Mouse (Mus musculus) neural tube, embryonic 14.5 days (tissue): Measurements from ENCODE around the gene Soat1. TPM values are rescaled to one million over a fixed set of nuclear protein-coding genes. Genes with fewer than 3 reads are reported as not detected.
A peak's percentile ranks its signal among the peaks of the same experiment; 100 is the strongest.

Source experiments
- ATAC-seq: fragments of 200-750 bp; cut with Nextera tagmentation; 2 replicates; pipeline ENCODE4 v1.8.0; 2017; ENCODE audit warnings: low read depth, mild to moderate bottlenecking, moderate TSS enrichment, moderate library complexity
- H3K27ac ChIP-seq: fragments of 300-500 bp; sonication (generic); 2 replicates; pipeline ENCODE4 v1.5.1; 2014; ENCODE audit warnings: low read depth, mild to moderate bottlenecking, control low read depth, low read length, moderate library complexity, mixed read lengths
- H3K27me3 ChIP-seq: fragments of 300-500 bp; sonication (generic); 2 replicates; pipeline ENCODE4 v1.6.1; 2014; ENCODE audit warnings: low read length; ENCODE audit not compliant: control insufficient read depth, insufficient read depth
- H3K36me3 ChIP-seq: fragments of 300-500 bp; sonication (generic); 2 replicates; pipeline ENCODE4 v1.6.1; 2014; ENCODE audit warnings: low read length, mixed read lengths; ENCODE audit not compliant: control insufficient read depth, insufficient read depth
- H3K4me1 ChIP-seq: fragments of 300-500 bp; sonication (generic); 2 replicates; pipeline ENCODE4 v1.6.1; 2014; ENCODE audit warnings: low read length; ENCODE audit not compliant: control insufficient read depth, insufficient read depth
- H3K4me2 ChIP-seq: fragments of 300-500 bp; sonication (generic); 2 replicates; pipeline ENCODE4 v1.6.1; 2014; ENCODE audit warnings: mild to moderate bottlenecking, low read depth, low read length, control low read depth
- H3K4me3 ChIP-seq: fragments of 300-500 bp; sonication (generic); 2 replicates; pipeline ENCODE4 v1.5.1; 2014; ENCODE audit warnings: low read depth, low read length, control low read depth, mixed read lengths
- H3K9ac ChIP-seq: fragments of 300-500 bp; sonication (generic); replicated peaks from 2 replicates; pipeline ENCODE4 v1.6.1; 2014; ENCODE audit warnings: low read depth, mild to moderate bottlenecking, control low read depth, low read length, mixed read lengths
- H3K9me3 ChIP-seq: fragments of 300-500 bp; sonication (generic); 2 replicates; pipeline ENCODE4 v1.6.1; 2016; ENCODE audit warnings: low read length; ENCODE audit not compliant: control insufficient read depth
- WGBS: fragments of 180-500 bp; shearing (Covaris S2); extraction: QIAGEN DNeasy Blood & Tissue Kit; methylation state at CpG from one replicate; pipeline ENCODE4 v1.1.7; 2014; 5-methylcytosine and 5-hydroxymethylcytosine counted together
- polyA plus RNA-seq: library from polyadenylated mRNA; unstranded; fragments of >200 nt; fragmentation: Nextera tagmentation; extraction: Ambion mirVana; gene quantifications from 2 replicates; pipeline ENCODE4 v1.2.1, GENCODE M21; 2014

Soat1 gene
- polyA plus RNA-seq, 1 experiment from 2014 or later: 8.9 TPM

DNA sequence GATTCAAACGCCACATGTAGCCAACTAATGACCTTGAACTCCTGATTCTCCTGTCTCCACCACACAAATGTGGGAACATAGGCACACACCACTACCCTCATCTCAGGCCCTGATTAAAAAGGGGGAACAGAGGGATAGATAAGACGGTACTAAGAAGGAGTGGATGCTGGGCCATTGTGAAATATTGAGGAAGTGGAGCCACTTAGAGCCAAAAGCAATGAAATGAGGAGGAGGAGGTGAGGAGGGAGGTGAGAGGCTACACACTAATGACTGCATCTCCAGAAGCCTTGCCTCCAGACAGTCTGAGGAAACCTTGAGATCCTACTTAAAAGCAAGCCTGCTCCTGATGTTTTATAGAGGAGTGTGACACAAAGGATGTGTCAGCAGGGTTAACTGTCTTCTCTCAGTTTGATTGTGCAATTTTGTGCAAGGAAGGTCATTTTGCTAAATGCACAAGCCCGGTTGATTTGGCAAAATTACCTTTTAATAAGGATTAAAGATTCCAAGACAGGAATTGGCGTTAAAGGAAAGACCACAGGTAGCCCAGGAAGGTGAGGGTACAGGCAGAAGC, 17.2 kb upstream of the Soat1 start:
- H3K4me2 ChIP-seq: no peak overlapping the region
- no peak for ATAC-seq
- H3K9me3 ChIP-seq: no peaks in the 10 kb centered on the region
- H3K36me3 ChIP-seq: no peaks in the 10 kb centered on the region
- H3K9ac ChIP-seq: no peak overlapping the region
- H3K27me3 ChIP-seq: no peaks in the 10 kb centered on the region
- 80% methylated on average over 4 of the region's 4 CpGs for WGBS
- H3K4me1 ChIP-seq: no peaks in the 10 kb centered on the region
- H3K4me3 ChIP-seq: no peak overlapping the region
- H3K27ac ChIP-seq: no peak overlapping the region

DNA sequence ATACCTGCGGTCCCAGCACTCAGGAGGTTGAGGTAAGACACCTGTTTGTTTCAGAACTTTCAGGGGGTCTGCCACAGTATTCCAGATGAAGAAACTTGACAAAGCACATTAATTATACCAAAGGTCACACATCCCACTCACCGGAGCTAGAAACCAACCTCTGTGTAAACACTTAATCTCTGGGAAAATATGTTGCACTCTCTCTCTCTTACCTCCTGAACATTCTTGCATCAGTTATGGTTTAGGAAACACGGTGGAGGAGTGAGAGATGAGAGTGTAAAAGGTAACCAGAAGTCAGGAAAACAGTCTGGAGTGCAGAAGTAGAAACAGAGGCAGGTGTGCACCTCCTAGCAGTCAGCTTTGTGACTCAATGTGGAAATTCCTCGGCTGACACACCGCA, 13.9 kb upstream of the Soat1 start:
- no peak overlapping the region for H3K4me3 ChIP-seq
- no peaks in the 10 kb centered on the region for H3K9me3 ChIP-seq
- 86% methylated on average over 5 of the region's 5 CpGs for WGBS
- no peak overlapping the region for H3K4me2 ChIP-seq
- no peaks in the 10 kb centered on the region for H3K36me3 ChIP-seq
- no peak overlapping the region for H3K27ac ChIP-seq
- H3K4me1 ChIP-seq: no peaks in the 10 kb centered on the region
- H3K27me3 ChIP-seq: no peaks in the 10 kb centered on the region
- H3K9ac ChIP-seq: no peak overlapping the region
- no peak for ATAC-seq

DNA sequence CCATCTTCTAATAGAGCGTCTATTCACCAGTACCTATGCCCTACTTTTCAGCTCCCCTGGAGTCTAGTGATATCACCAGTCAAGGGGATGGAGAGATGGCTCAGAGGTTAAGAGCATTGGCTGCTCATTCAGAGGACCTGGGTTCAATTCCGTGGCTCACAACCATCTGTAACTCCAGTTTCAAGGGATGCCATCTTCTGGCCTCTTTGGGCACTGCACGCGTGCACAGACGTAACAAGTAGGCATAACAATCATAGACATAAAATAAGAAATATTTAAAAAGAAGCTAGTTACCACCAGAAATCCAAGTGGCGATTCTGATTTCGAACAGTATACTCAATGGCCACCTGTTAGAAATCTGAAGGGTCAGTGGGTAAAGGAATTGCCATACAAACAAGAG, 13.4 kb upstream of the Soat1 start:
- 97% methylated on average over 7 of the region's 7 CpGs for WGBS
- Histone ChIP-seq H3K4me3 (no peak overlapping the region), H3K36me3 (no peaks in the 10 kb centered on the region), H3K4me2 (no peak overlapping the region), H3K9me3 (no peaks in the 10 kb centered on the region), H3K27me3 (no peaks in the 10 kb centered on the region), H3K9ac (no peak overlapping the region), H3K27ac (no peak overlapping the region), H3K4me1 (no peaks in the 10 kb centered on the region)
- no peak for ATAC-seq

DNA sequence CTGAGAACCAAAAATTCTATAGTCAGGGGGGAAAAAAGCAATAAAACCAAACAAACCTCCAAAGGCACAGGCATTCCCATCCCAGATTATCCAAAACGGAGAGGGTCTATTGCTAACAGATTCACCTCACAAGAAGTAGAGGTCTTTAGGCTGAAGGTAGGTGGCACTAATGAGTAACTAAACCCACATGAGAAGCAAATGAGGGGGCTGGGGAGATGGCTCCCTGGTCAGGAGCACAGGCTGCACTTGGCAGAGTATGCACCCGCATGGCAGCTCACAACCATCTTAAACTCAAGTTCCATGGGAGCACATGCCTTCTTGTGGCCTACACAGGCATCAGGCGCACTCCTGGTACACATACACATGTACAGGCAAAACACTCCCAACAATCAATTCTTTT, 7.7 kb upstream of the Soat1 start:
- no peaks in the 10 kb centered on the region for H3K36me3 ChIP-seq
- ATAC-seq: no peak

DNA sequence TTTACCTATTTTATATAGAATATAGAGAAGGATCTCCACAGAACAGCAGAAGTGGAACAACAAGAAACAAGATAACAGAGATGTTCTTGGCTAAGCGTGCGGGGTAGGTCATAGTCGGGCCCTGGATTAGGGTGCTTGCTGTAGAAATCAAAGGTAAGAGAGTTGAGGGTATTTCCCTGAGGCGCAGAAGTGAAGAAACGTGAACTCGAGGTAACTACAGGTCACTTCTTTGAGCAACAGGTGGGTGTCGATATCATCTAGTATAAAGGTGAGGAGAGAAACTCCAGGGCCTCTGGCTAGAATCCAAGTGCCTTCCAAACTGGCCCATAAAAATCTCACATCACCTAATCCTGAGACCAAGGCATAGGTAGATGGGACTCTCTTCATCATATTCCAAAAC, 2.4 kb upstream of the Soat1 start:
- Histone ChIP-seq H3K9ac (no peak overlapping the region), H3K4me3 (no peak overlapping the region), H3K27me3 (no peaks in the 10 kb centered on the region), H3K9me3 (no peaks in the 10 kb centered on the region), H3K27ac (no peak overlapping the region), H3K36me3 (no peaks in the 10 kb centered on the region), H3K4me2 (no peak overlapping the region), H3K4me1 (0 out of 2 replicates have a peak, but pooled peaks cover 6% of the 10 kb centered on the region)
- no peak for ATAC-seq
- 41% methylated on average over 7 of the region's 7 CpGs for WGBS

More for the DNA sequence above, 7.7 kb upstream of the Soat1 start:
- WGBS: 92% methylated on average over 3 of the region's 3 CpGs
- no peak overlapping the region for H3K9ac ChIP-seq
- no peaks in the 10 kb centered on the region for H3K9me3 ChIP-seq
- no peak overlapping the region for H3K4me2 ChIP-seq
- H3K4me3 ChIP-seq: no peak overlapping the region
- H3K27me3 ChIP-seq: no peaks in the 10 kb centered on the region
- no peak overlapping the region for H3K27ac ChIP-seq
- no peaks in the 10 kb centered on the region for H3K4me1 ChIP-seq

DNA sequence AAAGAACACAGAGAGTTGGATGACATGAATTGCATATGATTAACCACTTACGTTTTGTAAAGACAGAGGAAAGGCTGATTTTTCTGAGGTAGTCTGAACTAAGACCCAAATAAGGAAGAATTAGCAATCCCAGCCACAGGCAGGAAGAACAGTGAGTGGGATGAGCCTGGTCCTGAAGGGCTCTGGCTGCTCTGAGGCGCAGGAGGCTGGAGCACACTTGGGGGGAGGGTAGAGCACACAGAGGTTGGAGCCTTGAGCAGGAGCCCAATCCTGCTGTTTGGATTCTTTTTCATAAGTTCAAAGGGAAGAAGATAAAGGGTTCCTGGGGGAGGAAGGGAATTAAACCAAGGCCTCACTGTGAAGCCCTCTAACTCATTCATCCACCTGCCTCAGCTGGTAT, 1.9 kb upstream of the Soat1 start:
- no peak overlapping the region for H3K4me2 ChIP-seq
- no peaks in the 10 kb centered on the region for H3K9me3 ChIP-seq
- no peak for ATAC-seq
- no peak overlapping the region for H3K4me3 ChIP-seq
- WGBS: 41% methylated on average over 2 of the region's 2 CpGs
- H3K4me1 ChIP-seq: 0 out of 2 replicates have a peak, but pooled peaks cover 6% of the 10 kb centered on the region
- H3K36me3 ChIP-seq: no peaks in the 10 kb centered on the region
- no peak overlapping the region for H3K9ac ChIP-seq
- no peak overlapping the region for H3K27ac ChIP-seq
- H3K27me3 ChIP-seq: no peaks in the 10 kb centered on the region

DNA sequence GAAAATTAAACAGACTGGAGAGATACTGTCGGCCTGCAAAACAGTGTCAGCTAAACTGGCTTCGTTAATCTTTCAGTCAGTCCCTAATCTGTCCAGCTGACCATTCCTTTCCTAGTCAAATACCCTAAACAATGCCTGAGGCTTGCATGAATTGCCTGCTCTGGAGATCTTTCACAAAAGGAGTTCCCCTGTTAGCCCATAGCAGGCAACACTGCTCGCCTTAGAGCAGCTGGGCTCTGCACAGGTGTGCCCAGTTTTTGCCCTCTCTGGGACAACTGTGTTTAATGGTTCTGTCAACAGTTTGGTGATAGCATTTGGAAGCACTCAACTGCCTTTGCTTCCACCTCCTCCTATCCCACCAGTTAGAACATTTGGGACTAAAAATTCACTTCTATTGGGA, 723 bp upstream of the Soat1 start:
- 32% methylated on average over 3 of the region's 3 CpGs for WGBS
- ATAC-seq: no peak

DNA sequence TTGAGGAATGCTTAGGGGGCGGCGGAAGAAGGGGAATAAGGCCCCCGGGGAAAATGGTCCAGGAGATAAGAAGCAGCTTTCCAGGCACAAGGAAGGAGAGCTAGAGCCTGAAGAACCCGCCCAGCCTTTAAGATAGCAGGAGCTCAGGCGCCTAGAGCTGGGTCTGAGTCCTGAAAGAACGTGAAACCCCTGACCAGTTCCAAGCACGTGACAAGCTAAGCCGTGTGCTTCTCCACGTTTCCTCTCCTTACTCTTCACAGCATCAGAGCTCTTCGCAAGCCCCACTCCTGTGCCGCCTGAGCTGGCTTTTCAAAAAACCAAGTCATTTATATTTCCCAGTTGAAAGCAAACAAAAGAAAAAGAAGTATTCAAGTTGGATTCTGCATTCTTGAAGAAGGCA, 1.1 kb downstream of the Soat1 start:
- ATAC-seq: peak; percentile 42; the same call in 1 of the 2 replicates
- Histone ChIP-seq H3K4me2 (peak overlapping the region; percentile 82), H3K4me3 (peak overlapping the region; percentile 83), H3K27me3 (no peaks in the 10 kb centered on the region), H3K27ac (no peak overlapping the region), H3K4me1 (0 out of 2 replicates have a peak, but pooled peaks cover 6% of the 10 kb centered on the region), H3K9ac (no peak overlapping the region), H3K36me3 (no peaks in the 10 kb centered on the region), H3K9me3 (no peaks in the 10 kb centered on the region)
- WGBS: 2% methylated on average over 11 of the region's 11 CpGs

More for the DNA sequence above, 723 bp upstream of the Soat1 start:
- Histone ChIP-seq H3K4me3 (no peak overlapping the region), H3K9me3 (no peaks in the 10 kb centered on the region), H3K36me3 (no peaks in the 10 kb centered on the region), H3K27ac (no peak overlapping the region), H3K9ac (no peak overlapping the region), H3K4me2 (no peak overlapping the region), H3K27me3 (no peaks in the 10 kb centered on the region), H3K4me1 (0 out of 2 replicates have a peak, but pooled peaks cover 6% of the 10 kb centered on the region)

DNA sequence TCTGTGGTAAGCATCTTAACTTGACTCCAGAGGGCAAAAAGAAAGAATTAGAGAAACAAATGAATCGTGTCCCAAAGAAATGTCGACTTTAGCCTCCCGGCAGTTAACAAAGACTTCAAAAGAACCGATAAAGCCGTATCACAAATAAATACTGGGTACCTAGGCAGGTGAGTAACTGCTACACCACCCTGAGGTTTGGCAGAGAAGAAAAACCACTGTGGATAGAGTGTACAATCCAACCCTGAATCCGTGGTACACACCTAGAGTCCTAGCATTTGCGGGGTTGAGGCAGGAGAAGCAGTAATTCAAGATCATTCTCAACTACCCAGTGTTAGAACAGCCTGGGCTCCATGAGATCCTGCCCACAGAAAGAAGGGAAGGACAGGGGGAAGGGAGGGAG, 2.2 kb downstream of the Soat1 start:
- Histone ChIP-seq H3K9ac (no peak overlapping the region), H3K27ac (no peak overlapping the region)
- ATAC-seq: no peak

More for the DNA sequence above, 2.2 kb downstream of the Soat1 start:
- no peak overlapping the region for H3K4me2 ChIP-seq
- WGBS: 89% methylated on average over 7 of the region's 7 CpGs
- 0 out of 2 replicates have a peak, but pooled peaks cover 6% of the 10 kb centered on the region for H3K4me1 ChIP-seq
- no peaks in the 10 kb centered on the region for H3K9me3 ChIP-seq
- no peaks in the 10 kb centered on the region for H3K27me3 ChIP-seq
- H3K4me3 ChIP-seq: no peak overlapping the region
- no peaks in the 10 kb centered on the region for H3K36me3 ChIP-seq
